Mouse (Mus musculus) kidney, embryonic 14.5 days (tissue): ENCODE data around the gene Wdr60. TPM values are rescaled to one million over a fixed set of nuclear protein-coding genes. Genes with fewer than 3 reads are reported as not detected.

Experiments used
- ATAC-seq: fragments of 200-750 bp; cut with Nextera tagmentation; 2 replicates; pipeline ENCODE4 v1.8.0; 2017; ENCODE audit warnings: moderate number of reproducible peaks, mild to moderate bottlenecking, moderate TSS enrichment, moderate library complexity; ENCODE audit not compliant: low FRiP score, low TSS enrichment
- H3K27ac ChIP-seq: fragments of 300-500 bp; sonication (generic); 2 replicates; pipeline ENCODE4 v1.5.1; 2014; ENCODE audit warnings: low read depth, mild to moderate bottlenecking, low read length, moderate library complexity, mixed read lengths
- H3K27me3 ChIP-seq: fragments of 300-500 bp; sonication (generic); 2 replicates; pipeline ENCODE4 v1.6.1; 2014; ENCODE audit warnings: mild to moderate bottlenecking, low read length; ENCODE audit not compliant: control insufficient read depth, insufficient read depth
- H3K36me3 ChIP-seq: fragments of 300-500 bp; sonication (generic); 2 replicates; pipeline ENCODE4 v1.6.1; 2014; ENCODE audit warnings: low read length, mixed read lengths; ENCODE audit not compliant: control insufficient read depth, insufficient read depth
- H3K4me1 ChIP-seq: fragments of 300-500 bp; sonication (generic); 2 replicates; pipeline ENCODE4 v1.6.1; 2014; ENCODE audit warnings: low read length, mixed read lengths; ENCODE audit not compliant: control insufficient read depth, insufficient read depth
- H3K4me2 ChIP-seq: fragments of 300-500 bp; sonication (generic); replicated peaks from 2 replicates; pipeline ENCODE4 v1.6.1; 2014; ENCODE audit warnings: low read depth, mild to moderate bottlenecking, low read length
- H3K4me3 ChIP-seq: fragments of 300-500 bp; sonication (generic); 2 replicates; pipeline ENCODE4 v1.5.1; 2014; ENCODE audit warnings: mild to moderate bottlenecking, low read length
- H3K9ac ChIP-seq: fragments of 300-500 bp; sonication (generic); 2 replicates; pipeline ENCODE4 v1.6.1; 2014; ENCODE audit warnings: low read depth, mild to moderate bottlenecking, low read length, moderate library complexity
- H3K9me3 ChIP-seq: fragments of 300-500 bp; sonication (generic); 2 replicates; pipeline ENCODE4 v1.6.1; 2016; ENCODE audit warnings: low read length; ENCODE audit not compliant: control insufficient read depth
- WGBS: fragments of 180-500 bp; shearing (Covaris S2); extraction: QIAGEN DNeasy Blood & Tissue Kit; methylation state at CpG from one replicate; pipeline ENCODE4 v1.1.7; 2014; 5-methylcytosine and 5-hydroxymethylcytosine counted together
- polyA plus RNA-seq: library from polyadenylated mRNA; unstranded; fragments of >200 nt; fragmentation: Nextera tagmentation; extraction: Ambion mirVana; gene quantifications from 2 replicates; pipeline ENCODE4 v1.2.1, GENCODE M21; 2014

Gene Wdr60
- polyA plus RNA-seq, 1 experiment from 2014 or later = 19.7 TPM

- Histone ChIP-seq H3K4me1 (no peaks in the 10 kb centered on the region), H3K4me2 (no peak overlapping the region), H3K4me3 (no peak overlapping the region), H3K27me3 (no peaks in the 10 kb centered on the region), H3K36me3 (peaks cover 9% of the 10 kb centered on the region; the same call in 1 of the 2 replicates), H3K27ac (no peak overlapping the region), H3K9me3 (no peaks in the 10 kb centered on the region), H3K9ac (no peak overlapping the region)
- no peak for ATAC-seq
- WGBS = 88% methylated on average over 2 of the region's 2 CpGs
Measured at GRCm38 (mm10) chr12:116223107-116223506, 39.7 kb downstream of the Wdr60 start.

GRCm38 (mm10) chr12:116207486-116207885 lies 55.3 kb downstream of the Wdr60 start:
- no peaks in the 10 kb centered on the region for H3K9me3 ChIP-seq
- H3K36me3 ChIP-seq = peaks cover 6% of the 10 kb centered on the region; the same call in 1 of the 2 replicates
- H3K4me2 ChIP-seq = no peak overlapping the region
- H3K4me1 ChIP-seq = no peaks in the 10 kb centered on the region
- no peak overlapping the region for H3K27ac ChIP-seq
- 93% methylated on average over 8 of the region's 8 CpGs for WGBS
- H3K4me3 ChIP-seq = no peak overlapping the region
- ATAC-seq = no peak
- no peak overlapping the region for H3K9ac ChIP-seq
- H3K27me3 ChIP-seq = no peaks in the 10 kb centered on the region

GRCm38 (mm10) chr12:116205726-116206125 lies 57.1 kb downstream of the Wdr60 start:
- Histone ChIP-seq H3K4me2 (no peak overlapping the region), H3K27ac (no peak overlapping the region), H3K9me3 (no peaks in the 10 kb centered on the region), H3K9ac (no peak overlapping the region), H3K27me3 (no peaks in the 10 kb centered on the region), H3K4me3 (no peak overlapping the region), H3K36me3 (0 out of 2 replicates have a peak, but pooled peaks cover 6% of the 10 kb centered on the region), H3K4me1 (no peaks in the 10 kb centered on the region)
- WGBS = 93% methylated on average over 3 of the region's 3 CpGs
- ATAC-seq = no peak

GRCm38 (mm10) chr12:116202176-116202981 lies 60.4 kb downstream of the Wdr60 start:
- 40% methylated on average over 9 of the region's 9 CpGs for WGBS
- Histone ChIP-seq H3K9me3 (no peaks in the 10 kb centered on the region), H3K4me2 (no peak overlapping the region), H3K4me1 (no peaks in the 10 kb centered on the region), H3K36me3 (0 out of 2 replicates have a peak, but pooled peaks cover 3% of the 10 kb centered on the region), H3K9ac (no peak overlapping the region), H3K4me3 (no peak overlapping the region), H3K27ac (no peak overlapping the region), H3K27me3 (no peaks in the 10 kb centered on the region)
- ATAC-seq = peak; percentile 50

GRCm38 (mm10) chr12:116198791-116199190 lies 64.0 kb downstream of the Wdr60 start:
- H3K36me3 ChIP-seq = no peaks in the 10 kb centered on the region
- no peak overlapping the region for H3K9ac ChIP-seq
- H3K4me1 ChIP-seq = no peaks in the 10 kb centered on the region
- H3K27ac ChIP-seq = no peak overlapping the region
- no peaks in the 10 kb centered on the region for H3K9me3 ChIP-seq
- H3K4me2 ChIP-seq = no peak overlapping the region
- ATAC-seq = no peak
- H3K27me3 ChIP-seq = no peaks in the 10 kb centered on the region
- 82% methylated on average over 6 of the region's 6 CpGs for WGBS
- H3K4me3 ChIP-seq = no peak overlapping the region

GRCm38 (mm10) chr12:116196221-116196620 lies 66.6 kb downstream of the Wdr60 start:
- H3K27me3 ChIP-seq = no peaks in the 10 kb centered on the region
- no peaks in the 10 kb centered on the region for H3K9me3 ChIP-seq
- no peak overlapping the region for H3K9ac ChIP-seq
- no peak overlapping the region for H3K4me3 ChIP-seq
- no peaks in the 10 kb centered on the region for H3K36me3 ChIP-seq
- H3K27ac ChIP-seq = no peak overlapping the region
- H3K4me1 ChIP-seq = no peaks in the 10 kb centered on the region
- no peak overlapping the region for H3K4me2 ChIP-seq
- no peak for ATAC-seq
- WGBS = 67% methylated on average over 8 of the region's 8 CpGs

GRCm38 (mm10) chr12:116194641-116195040 lies 68.2 kb downstream of the Wdr60 start:
- no peak overlapping the region for H3K27ac ChIP-seq
- H3K4me1 ChIP-seq = no peaks in the 10 kb centered on the region
- no peak overlapping the region for H3K4me3 ChIP-seq
- no peak overlapping the region for H3K9ac ChIP-seq
- H3K4me2 ChIP-seq = no peak overlapping the region
- H3K27me3 ChIP-seq = no peaks in the 10 kb centered on the region
- H3K36me3 ChIP-seq = no peaks in the 10 kb centered on the region
- ATAC-seq = no peak
- H3K9me3 ChIP-seq = no peaks in the 10 kb centered on the region

- Histone ChIP-seq H3K4me1 (no peaks in the 10 kb centered on the region), H3K4me2 (no peak overlapping the region), H3K4me3 (no peak overlapping the region), H3K36me3 (no peaks in the 10 kb centered on the region), H3K27me3 (no peaks in the 10 kb centered on the region), H3K9me3 (no peaks in the 10 kb centered on the region), H3K27ac (no peak overlapping the region), H3K9ac (no peak overlapping the region)
- ATAC-seq = no peak
- WGBS = 68% methylated on average over 6 of the region's 6 CpGs
Measured at GRCm38 (mm10) chr12:116193952-116194351, 68.9 kb downstream of the Wdr60 start.

- no peaks in the 10 kb centered on the region for H3K36me3 ChIP-seq
- no peaks in the 10 kb centered on the region for H3K9me3 ChIP-seq
- H3K4me2 ChIP-seq = no peak overlapping the region
- ATAC-seq = no peak
- no peaks in the 10 kb centered on the region for H3K27me3 ChIP-seq
- no peak overlapping the region for H3K9ac ChIP-seq
- no peak overlapping the region for H3K4me3 ChIP-seq
- no peaks in the 10 kb centered on the region for H3K4me1 ChIP-seq
- 81% methylated on average over 6 of the region's 6 CpGs for WGBS
- no peak overlapping the region for H3K27ac ChIP-seq
Measured at GRCm38 (mm10) chr12:116183212-116183935, 79.4 kb downstream of the Wdr60 start.
